Mouse (Mus musculus): ENCODE data around the gene Plekhm2. TPM values are rescaled to one million over a fixed set of nuclear protein-coding genes. Genes with fewer than 3 reads are reported as not detected.

Gene Plekhm2
- 5.7 and 6.9 TPM in 2 replicates for polyA plus RNA-seq (2015; fragmentation: Nextera tagmentation; extraction: Ambion mirVana)

DNA sequence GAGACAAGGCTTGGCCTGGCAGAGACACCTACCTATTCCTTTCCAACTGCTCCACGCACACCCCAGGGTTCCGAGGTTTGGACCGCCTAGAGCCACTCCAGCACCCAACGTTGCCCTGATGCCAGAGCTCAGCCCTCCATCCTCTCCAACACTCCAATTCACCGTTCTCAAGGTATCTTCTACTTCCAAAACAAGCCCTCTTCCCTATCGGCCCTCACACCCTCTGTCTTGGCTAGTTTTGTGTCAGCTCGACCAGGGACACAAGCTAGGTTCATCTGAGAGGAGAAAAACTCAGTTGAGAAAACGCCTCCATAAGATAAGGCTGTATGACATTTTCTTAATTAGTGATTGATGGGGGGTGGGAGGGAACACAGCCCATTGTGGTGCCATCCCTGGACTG is at the start of gene Plekhm2:
Gene Plekhm2 (minus strand): TSS at position 101 of the 400 bp plus-strand sequence.
- Histone ChIP-seq H3K36me3 (ENCODE audit: control insufficient read depth, insufficient read depth, low read length) (no peaks in the 10 kb centered on the region), H3K27ac (ENCODE audit: low read length) (peak within 1 kb of the TSS; percentile 36), H3K4me1 (replicated peaks; ENCODE audit: control insufficient read depth, insufficient read depth, low read length) (peaks cover 15% of the 10 kb centered on the region), H3K9me3 (ENCODE audit: control insufficient read depth, low read length) (no peaks in the 10 kb centered on the region), H3K4me2 (ENCODE audit: low read depth, low read length) (peak within 1 kb of the TSS; percentile 93), H3K4me3 (ENCODE audit: low read length) (peak within 1 kb of the TSS; percentile 72), H3K27me3 (ENCODE audit: control insufficient read depth, insufficient read depth, low read depth, low read length) (no peaks in the 10 kb centered on the region), H3K9ac (ENCODE audit: low read length) (peak within 1 kb of the TSS; percentile 84)
- 62% methylated on average over 8 of the region's 8 CpGs for WGBS
- ATAC-seq (ENCODE audit: low read depth) = peak; percentile 24

DNA sequence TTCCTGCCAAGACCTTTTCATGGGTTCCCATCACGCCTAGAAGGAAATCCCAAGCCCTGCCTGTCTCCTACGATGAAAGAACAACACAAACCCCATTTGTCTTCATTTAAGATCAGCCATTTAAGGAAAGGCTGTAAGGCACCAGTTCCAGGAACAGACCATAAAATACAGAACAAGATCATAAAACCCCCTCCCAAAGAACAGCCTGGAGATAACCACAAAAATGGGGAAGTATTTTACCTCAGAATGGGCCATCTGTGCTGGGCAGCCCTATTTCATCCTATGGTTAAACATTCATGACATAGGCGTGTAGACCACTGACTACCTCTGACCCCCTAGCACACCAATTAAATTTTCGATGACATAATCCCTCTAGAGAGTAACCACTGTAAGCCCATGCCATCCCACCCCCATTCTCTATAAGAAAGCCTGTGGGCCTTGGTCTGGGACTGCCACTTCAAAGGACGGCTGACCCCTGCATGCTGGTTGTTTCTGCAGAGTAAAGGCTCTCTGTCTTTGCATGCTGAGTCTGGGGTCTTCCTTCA is 49.0 kb upstream of the Plekhm2 start:
- Histone ChIP-seq H3K27ac (ENCODE audit: low read length) (no peak overlapping the region), H3K9ac (ENCODE audit: low read length) (no peak overlapping the region), H3K4me2 (ENCODE audit: low read depth, low read length) (no peak overlapping the region), H3K36me3 (ENCODE audit: control insufficient read depth, insufficient read depth, low read length) (peaks cover 22% of the 10 kb centered on the region), H3K27me3 (ENCODE audit: control insufficient read depth, insufficient read depth, low read depth, low read length) (no peaks in the 10 kb centered on the region), H3K9me3 (ENCODE audit: control insufficient read depth, low read length) (no peaks in the 10 kb centered on the region), H3K4me3 (ENCODE audit: low read length) (no peak overlapping the region), H3K4me1 (replicated peaks; ENCODE audit: control insufficient read depth, insufficient read depth, low read length) (no peaks in the 10 kb centered on the region)
- ATAC-seq (ENCODE audit: low read depth) = no peak
- WGBS = 80% methylated on average over 5 of the region's 5 CpGs

DNA sequence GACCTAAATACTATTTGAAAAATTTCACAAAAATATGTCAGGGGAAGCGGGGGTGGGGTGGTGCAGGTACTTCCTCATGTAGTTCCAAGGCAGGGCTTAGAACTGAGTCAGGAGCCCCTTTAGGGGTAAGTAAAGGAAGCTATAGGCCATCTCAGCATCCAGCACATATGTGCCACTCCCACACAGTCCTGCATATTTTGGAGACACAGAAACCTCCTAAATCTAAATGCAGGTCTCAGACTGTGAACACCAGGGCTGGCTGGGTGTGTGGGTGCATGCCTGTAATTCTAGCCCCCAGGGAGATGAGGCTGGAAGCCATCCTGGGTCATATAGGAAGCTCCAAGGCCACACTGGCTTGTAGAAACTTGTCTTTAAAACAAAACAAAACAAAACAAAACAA is 46.6 kb upstream of the Plekhm2 start:
- Histone ChIP-seq H3K9ac (ENCODE audit: low read length) (no peak overlapping the region), H3K27me3 (ENCODE audit: control insufficient read depth, insufficient read depth, low read depth, low read length) (no peaks in the 10 kb centered on the region), H3K4me1 (replicated peaks; ENCODE audit: control insufficient read depth, insufficient read depth, low read length) (no peaks in the 10 kb centered on the region), H3K27ac (ENCODE audit: low read length) (no peak overlapping the region), H3K4me3 (ENCODE audit: low read length) (no peak overlapping the region), H3K9me3 (ENCODE audit: control insufficient read depth, low read length) (no peaks in the 10 kb centered on the region), H3K36me3 (ENCODE audit: control insufficient read depth, insufficient read depth, low read length) (peaks cover 30% of the 10 kb centered on the region), H3K4me2 (ENCODE audit: low read depth, low read length) (no peak overlapping the region)
- 100% methylated on average over 1 of the region's 1 CpGs for WGBS
- ATAC-seq (ENCODE audit: low read depth) = no peak

- H3K27ac ChIP-seq (ENCODE audit: low read length) = no peak overlapping the region
- no peak overlapping the region for H3K4me3 ChIP-seq (ENCODE audit: low read length)
- no peaks in the 10 kb centered on the region for H3K4me1 ChIP-seq (replicated peaks; ENCODE audit: control insufficient read depth, insufficient read depth, low read length)
- H3K36me3 ChIP-seq (ENCODE audit: control insufficient read depth, insufficient read depth, low read length) = peaks cover 47% of the 10 kb centered on the region
- H3K27me3 ChIP-seq (ENCODE audit: control insufficient read depth, insufficient read depth, low read depth, low read length) = no peaks in the 10 kb centered on the region
- H3K4me2 ChIP-seq (ENCODE audit: low read depth, low read length) = no peak overlapping the region
- no peak for ATAC-seq (ENCODE audit: low read depth)
- no peak overlapping the region for H3K9ac ChIP-seq (ENCODE audit: low read length)
- no peaks in the 10 kb centered on the region for H3K9me3 ChIP-seq (ENCODE audit: control insufficient read depth, low read length)
- WGBS = 91% methylated on average over 2 of the region's 2 CpGs
These were observed 44.3 kb upstream of the Plekhm2 start for GRCm38 (mm10) chr4:141708971-141709370.

DNA sequence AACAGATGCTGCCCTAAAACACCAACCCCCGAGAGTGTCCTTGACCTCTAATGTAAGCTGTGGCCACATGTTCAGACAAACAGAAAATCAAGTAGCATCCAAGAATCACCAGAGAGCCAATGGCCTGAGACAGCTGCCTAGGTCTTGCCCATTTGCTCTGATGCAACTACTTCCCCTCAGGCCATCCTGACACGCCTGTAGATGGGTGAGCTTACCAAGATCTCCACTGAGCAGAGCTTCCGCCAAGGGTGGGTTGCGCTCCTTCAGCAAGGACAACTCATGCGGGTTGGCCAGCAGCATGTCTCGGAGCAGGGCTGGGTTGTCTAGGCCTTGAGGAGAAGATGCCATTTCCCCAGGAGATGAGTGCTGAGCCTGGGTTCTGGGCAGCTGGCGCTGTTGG is 43.3 kb upstream of the Plekhm2 start:
- Histone ChIP-seq H3K36me3 (ENCODE audit: control insufficient read depth, insufficient read depth, low read length) (peaks cover 42% of the 10 kb centered on the region), H3K4me3 (ENCODE audit: low read length) (no peak overlapping the region), H3K27ac (ENCODE audit: low read length) (no peak overlapping the region), H3K4me1 (replicated peaks; ENCODE audit: control insufficient read depth, insufficient read depth, low read length) (no peaks in the 10 kb centered on the region), H3K9ac (ENCODE audit: low read length) (no peak overlapping the region), H3K4me2 (ENCODE audit: low read depth, low read length) (no peak overlapping the region), H3K27me3 (ENCODE audit: control insufficient read depth, insufficient read depth, low read depth, low read length) (no peaks in the 10 kb centered on the region), H3K9me3 (ENCODE audit: control insufficient read depth, low read length) (no peaks in the 10 kb centered on the region)
- 91% methylated on average over 7 of the region's 7 CpGs for WGBS
- ATAC-seq (ENCODE audit: low read depth) = no peak

DNA sequence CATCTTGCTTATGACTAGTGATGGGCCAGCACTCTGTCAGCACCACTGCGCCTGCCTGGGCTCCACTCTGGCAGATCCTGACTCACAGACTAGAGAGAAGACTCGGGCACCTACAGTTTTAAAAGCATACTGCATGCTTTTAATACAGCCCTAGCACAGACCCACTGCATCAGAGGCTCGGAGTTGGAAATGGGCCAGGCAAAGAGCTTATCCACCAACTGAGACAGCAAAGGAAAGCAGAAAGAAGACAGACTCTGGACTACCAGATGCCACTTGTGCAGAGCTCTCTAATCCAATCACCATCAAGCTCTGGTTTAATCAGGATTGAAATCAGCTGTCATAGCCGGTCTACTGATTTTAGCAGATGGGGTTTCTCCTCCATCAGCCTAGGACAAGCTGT is 40.6 kb upstream of the Plekhm2 start:
- H3K4me2 ChIP-seq (ENCODE audit: low read depth, low read length) = no peak overlapping the region
- no peaks in the 10 kb centered on the region for H3K27me3 ChIP-seq (ENCODE audit: control insufficient read depth, insufficient read depth, low read depth, low read length)
- H3K36me3 ChIP-seq (ENCODE audit: control insufficient read depth, insufficient read depth, low read length) = peaks cover 44% of the 10 kb centered on the region
- ATAC-seq (ENCODE audit: low read depth) = peak; percentile 20; the same call in 1 of the 2 replicates
- no peak overlapping the region for H3K27ac ChIP-seq (ENCODE audit: low read length)
- WGBS = 70% methylated on average over 4 of the region's 4 CpGs
- H3K4me3 ChIP-seq (ENCODE audit: low read length) = no peak overlapping the region
- H3K4me1 ChIP-seq (replicated peaks; ENCODE audit: control insufficient read depth, insufficient read depth, low read length) = no peaks in the 10 kb centered on the region
- H3K9ac ChIP-seq (ENCODE audit: low read length) = no peak overlapping the region
- H3K9me3 ChIP-seq (ENCODE audit: control insufficient read depth, low read length) = no peaks in the 10 kb centered on the region

GRCm38 (mm10) chr4:141704625-141705024 is 39.9 kb upstream of the Plekhm2 start:
- no peak overlapping the region for H3K4me2 ChIP-seq (ENCODE audit: low read depth, low read length)
- no peaks in the 10 kb centered on the region for H3K27me3 ChIP-seq (ENCODE audit: control insufficient read depth, insufficient read depth, low read depth, low read length)
- H3K9me3 ChIP-seq (ENCODE audit: control insufficient read depth, low read length) = no peaks in the 10 kb centered on the region
- peaks cover 46% of the 10 kb centered on the region for H3K36me3 ChIP-seq (ENCODE audit: control insufficient read depth, insufficient read depth, low read length)
- no peaks in the 10 kb centered on the region for H3K4me1 ChIP-seq (replicated peaks; ENCODE audit: control insufficient read depth, insufficient read depth, low read length)
- ATAC-seq (ENCODE audit: low read depth) = no peak
- H3K27ac ChIP-seq (ENCODE audit: low read length) = no peak overlapping the region
- no peak overlapping the region for H3K9ac ChIP-seq (ENCODE audit: low read length)
- no peak overlapping the region for H3K4me3 ChIP-seq (ENCODE audit: low read length)
- WGBS = 88% methylated on average over 2 of the region's 2 CpGs

DNA sequence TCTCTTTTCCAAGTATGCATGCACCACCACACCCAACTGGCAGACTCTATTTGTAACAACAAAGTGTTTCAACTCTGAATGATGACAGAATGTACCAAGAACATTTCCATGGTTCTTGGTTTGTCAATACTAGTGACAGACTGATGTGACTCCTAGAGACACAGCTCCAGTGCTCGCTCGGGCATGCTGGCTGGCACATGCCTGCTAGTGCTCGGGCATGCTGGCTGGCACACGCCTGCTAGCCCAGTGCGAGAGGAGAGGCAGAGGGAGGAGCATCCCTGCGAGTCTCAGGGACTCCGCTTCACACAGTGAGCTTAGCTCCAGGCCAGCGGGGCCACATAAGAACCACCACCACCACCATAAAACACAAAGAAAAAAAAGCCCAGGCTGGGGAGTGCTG is 30.0 kb upstream of the Plekhm2 start:
- no peaks in the 10 kb centered on the region for H3K9me3 ChIP-seq (ENCODE audit: control insufficient read depth, low read length)
- H3K9ac ChIP-seq (ENCODE audit: low read length) = no peak overlapping the region
- H3K4me1 ChIP-seq (replicated peaks; ENCODE audit: control insufficient read depth, insufficient read depth, low read length) = no peaks in the 10 kb centered on the region
- H3K36me3 ChIP-seq (ENCODE audit: control insufficient read depth, insufficient read depth, low read length) = peaks cover 42% of the 10 kb centered on the region
- no peak overlapping the region for H3K4me2 ChIP-seq (ENCODE audit: low read depth, low read length)
- 91% methylated on average over 8 of the region's 8 CpGs for WGBS
- H3K4me3 ChIP-seq (ENCODE audit: low read length) = no peak overlapping the region
- ATAC-seq (ENCODE audit: low read depth) = no peak
- H3K27ac ChIP-seq (ENCODE audit: low read length) = no peak overlapping the region
- H3K27me3 ChIP-seq (ENCODE audit: control insufficient read depth, insufficient read depth, low read depth, low read length) = no peaks in the 10 kb centered on the region

DNA sequence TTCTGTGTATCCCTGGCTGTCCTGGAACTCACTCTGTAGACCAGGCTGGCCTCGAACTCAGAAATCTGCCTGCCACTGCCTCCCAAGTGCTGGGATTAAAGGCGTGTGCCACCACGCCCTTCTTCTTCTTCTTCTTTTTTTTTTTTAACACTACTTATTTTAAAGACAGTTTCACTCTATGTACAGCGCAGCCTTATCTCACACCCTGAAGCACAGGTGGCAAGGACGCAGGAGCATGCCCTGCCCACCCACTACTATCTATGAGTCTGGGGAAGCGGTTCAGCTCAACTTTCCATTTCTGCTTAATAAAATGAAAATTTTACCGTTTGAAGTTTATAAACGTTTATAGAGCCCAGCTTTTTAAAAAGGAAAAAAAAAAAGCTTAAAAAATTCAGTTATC is 23.8 kb upstream of the Plekhm2 start:
- WGBS = 84% methylated on average over 8 of the region's 8 CpGs
- no peak for ATAC-seq (ENCODE audit: low read depth)

GRCm38 (mm10) chr4:141686525-141686924 is 21.8 kb upstream of the Plekhm2 start:
- WGBS = 77% methylated on average over 8 of the region's 8 CpGs

More for the DNA sequence above, 23.8 kb upstream of the Plekhm2 start:
- Histone ChIP-seq H3K27ac (ENCODE audit: low read length) (no peak overlapping the region), H3K36me3 (ENCODE audit: control insufficient read depth, insufficient read depth, low read length) (peaks cover 41% of the 10 kb centered on the region), H3K27me3 (ENCODE audit: control insufficient read depth, insufficient read depth, low read depth, low read length) (no peaks in the 10 kb centered on the region), H3K9ac (ENCODE audit: low read length) (no peak overlapping the region), H3K9me3 (ENCODE audit: control insufficient read depth, low read length) (no peaks in the 10 kb centered on the region), H3K4me3 (ENCODE audit: low read length) (no peak overlapping the region), H3K4me2 (ENCODE audit: low read depth, low read length) (no peak overlapping the region), H3K4me1 (replicated peaks; ENCODE audit: control insufficient read depth, insufficient read depth, low read length) (peaks cover 3% of the 10 kb centered on the region)

More at GRCm38 (mm10) chr4:141686525-141686924, 21.8 kb upstream of the Plekhm2 start:
- no peak for ATAC-seq (ENCODE audit: low read depth)
- no peaks in the 10 kb centered on the region for H3K27me3 ChIP-seq (ENCODE audit: control insufficient read depth, insufficient read depth, low read depth, low read length)
- H3K4me2 ChIP-seq (ENCODE audit: low read depth, low read length) = no peak overlapping the region
- no peak overlapping the region for H3K9ac ChIP-seq (ENCODE audit: low read length)
- no peaks in the 10 kb centered on the region for H3K9me3 ChIP-seq (ENCODE audit: control insufficient read depth, low read length)
- H3K36me3 ChIP-seq (ENCODE audit: control insufficient read depth, insufficient read depth, low read length) = peaks cover 32% of the 10 kb centered on the region
- peaks cover 15% of the 10 kb centered on the region for H3K4me1 ChIP-seq (replicated peaks; ENCODE audit: control insufficient read depth, insufficient read depth, low read length)
- H3K4me3 ChIP-seq (ENCODE audit: low read length) = no peak overlapping the region
- H3K27ac ChIP-seq (ENCODE audit: low read length) = peak overlapping the region; percentile 40

All from lung, embryonic 16.5 days (tissue).